Mouse (Mus musculus) CD4-positive helper T cell, adult 2 months (primary cell): ENCODE measurements around the gene Alg9.
A peak's percentile ranks its signal among the peaks of the same experiment; 100 is the strongest.

Experiments
- DNase-seq: peaks from one replicate; pipeline ENCODE4 v3.0.0-alpha.2; 2012; ENCODE audit warnings: low read depth, missing footprints, low spot score

Alg9 gene

GRCm38 (mm10) chr9:50756711-50757110 lies 18.1 kb upstream of the Alg9 start:
- no peak for DNase-seq

GRCm38 (mm10) chr9:50761520-50762243 lies 13.1 kb upstream of the Alg9 start:
- DNase-seq, result no peak

- DNase-seq, result no peak
Observed at GRCm38 (mm10) chr9:50763331-50763730, 11.5 kb upstream of the Alg9 start.

- no peak for DNase-seq
Observed at GRCm38 (mm10) chr9:50767531-50768106, 7.2 kb upstream of the Alg9 start.

GRCm38 (mm10) chr9:50768107-50769002 lies 6.5 kb upstream of the Alg9 start, which contains the start of gene Fdxacb1:
Gene Fdxacb1 (plus strand): TSS chr9:50768236.
- DNase-seq, result peak; percentile 99

- no peak for DNase-seq
Observed at GRCm38 (mm10) chr9:50770011-50770410, 4.8 kb upstream of the Alg9 start.

- no peak for DNase-seq
Observed at GRCm38 (mm10) chr9:50774026-50774462, 775 bp upstream of the Alg9 start.

GRCm38 (mm10) chr9:50775662-50776126 lies 875 bp downstream of the Alg9 start:
- DNase-seq, result peak; percentile 23

- DNase-seq, result no peak
Observed at GRCm38 (mm10) chr9:50776162-50776760, 1.4 kb downstream of the Alg9 start.

GRCm38 (mm10) chr9:50782155-50782554 lies 7.3 kb downstream of the Alg9 start:
- DNase-seq, result peak; percentile 61

- DNase-seq, result no peak
Observed at GRCm38 (mm10) chr9:50795266-50795665, 20.4 kb downstream of the Alg9 start.

GRCm38 (mm10) chr9:50796776-50797175 lies 22.0 kb downstream of the Alg9 start:
- DNase-seq, result no peak

- DNase-seq, result no peak
Observed at GRCm38 (mm10) chr9:50797641-50798040, 22.8 kb downstream of the Alg9 start.

GRCm38 (mm10) chr9:50798368-50798767 lies 23.5 kb downstream of the Alg9 start:
- DNase-seq, result no peak

GRCm38 (mm10) chr9:50800985-50801384 lies 26.2 kb downstream of the Alg9 start:
- peak; percentile 66 for DNase-seq

GRCm38 (mm10) chr9:50803055-50803671 lies 28.3 kb downstream of the Alg9 start:
- DNase-seq, result no peak

- no peak for DNase-seq
Observed at GRCm38 (mm10) chr9:50808471-50808870, 33.7 kb downstream of the Alg9 start.

- no peak for DNase-seq
Observed at GRCm38 (mm10) chr9:50809146-50809545, 34.3 kb downstream of the Alg9 start.

- no peak for DNase-seq
Observed at GRCm38 (mm10) chr9:50811187-50811586, 36.4 kb downstream of the Alg9 start.

GRCm38 (mm10) chr9:50811746-50812145 lies 36.9 kb downstream of the Alg9 start:
- DNase-seq, result no peak

- no peak for DNase-seq
Observed at GRCm38 (mm10) chr9:50813796-50814195, 39.0 kb downstream of the Alg9 start.
